Mouse (Mus musculus): ENCODE measurements at regions not wholly inside any gene's neighbourhood (a gene's known extent, or its start where the extent isn't known, plus 50 kb on each side); places are given as distances from the start of the nearest gene placed in this dataset.
"Not testable (repeated sequence)": the region's sequence is repeated elsewhere in the genome, so short reads cannot be mapped to it uniquely, and the experiment has no call there.

DNA sequence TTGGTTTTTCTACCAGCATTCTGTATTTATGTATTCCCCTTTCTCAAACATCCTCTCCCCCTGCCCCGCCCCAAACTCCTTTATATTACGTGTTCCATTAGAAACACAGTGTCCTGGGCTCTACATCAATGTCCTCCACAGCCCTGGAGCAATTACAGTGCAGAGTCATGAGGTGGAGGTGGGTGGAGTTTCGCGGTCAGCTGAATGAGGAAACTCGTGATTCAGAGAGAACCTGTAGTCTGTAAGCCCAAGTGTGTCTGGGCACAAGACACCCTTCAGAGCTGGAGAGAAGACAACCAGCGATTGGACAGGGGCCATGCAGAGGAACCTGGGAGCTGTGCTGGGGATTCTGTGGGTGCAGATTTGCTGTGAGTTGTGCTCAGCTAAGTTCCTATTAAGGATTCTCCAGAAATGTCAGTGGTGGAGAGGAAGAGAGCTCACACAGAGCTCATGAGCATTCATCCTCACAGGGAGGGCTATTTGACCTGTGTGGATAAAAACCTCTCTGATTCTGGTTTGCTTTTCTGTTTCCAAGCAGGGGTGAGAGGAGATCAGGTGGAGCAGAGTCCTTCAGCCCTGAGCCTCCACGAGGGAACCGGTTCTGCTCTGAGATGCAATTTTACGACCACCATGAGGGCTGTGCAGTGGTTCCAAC is 570.4 kb downstream of the Dad1 start:
- H3K4me1 ChIP-seq (ENCODE audit: control insufficient read depth, insufficient read depth, low read length); DNase-seq; H3K4me3 ChIP-seq (replicated peaks; ENCODE audit: extremely low read depth, low read depth, low read length): not testable (repeated sequence)
- WGBS, result 59% methylated on average over 9 of the region's 9 CpGs

DNA sequence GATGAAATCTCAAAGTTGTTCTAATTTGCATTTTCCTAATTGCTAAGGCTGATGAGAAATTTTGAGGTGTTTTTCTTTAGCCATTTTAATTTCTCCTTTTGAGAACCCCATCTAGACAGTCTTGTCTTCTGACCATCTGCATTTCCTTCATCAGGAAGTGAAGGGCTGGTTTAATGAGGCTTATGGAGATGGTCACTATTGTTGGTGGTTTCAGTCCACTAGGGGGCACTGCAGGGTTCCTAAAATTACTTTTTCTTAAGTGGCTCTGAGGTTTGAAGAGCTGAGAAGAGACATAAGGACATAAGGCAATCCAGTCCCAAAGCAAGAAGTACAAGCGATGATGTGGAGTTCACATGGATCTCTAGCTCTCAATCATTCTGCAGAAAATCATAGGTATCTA is 571.2 kb downstream of the Dad1 start:
- H3K4me1 ChIP-seq (ENCODE audit: control insufficient read depth, insufficient read depth, low read length); DNase-seq; H3K4me3 ChIP-seq (replicated peaks; ENCODE audit: extremely low read depth, low read depth, low read length): not testable (repeated sequence)
- 92% methylated on average over 1 of the region's 1 CpGs for WGBS

DNA sequence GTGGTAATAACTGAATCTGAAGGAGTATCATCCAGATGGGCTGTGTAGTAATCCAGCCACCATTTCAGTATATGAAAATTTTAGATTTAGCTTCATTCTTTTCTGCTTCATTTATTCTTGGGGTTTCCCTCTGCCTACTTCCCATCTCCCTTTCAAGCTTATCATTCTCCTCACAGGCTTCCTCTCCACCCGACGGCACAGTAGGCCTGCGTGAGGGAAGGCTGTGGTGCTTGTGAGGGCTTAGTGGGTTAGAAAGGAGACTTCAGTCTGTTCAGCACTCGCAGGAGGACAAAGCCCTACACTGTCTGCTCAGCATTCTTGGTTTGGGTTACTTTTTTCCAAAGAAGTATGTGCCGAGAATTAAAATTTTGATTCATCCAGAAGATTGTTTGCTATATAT is 572.6 kb downstream of the Dad1 start:
- WGBS, result 62% methylated on average over 5 of the region's 5 CpGs
- H3K4me3 ChIP-seq (replicated peaks; ENCODE audit: extremely low read depth, low read depth, low read length); H3K4me1 ChIP-seq (ENCODE audit: control insufficient read depth, insufficient read depth, low read length); DNase-seq: not testable (repeated sequence)

DNA sequence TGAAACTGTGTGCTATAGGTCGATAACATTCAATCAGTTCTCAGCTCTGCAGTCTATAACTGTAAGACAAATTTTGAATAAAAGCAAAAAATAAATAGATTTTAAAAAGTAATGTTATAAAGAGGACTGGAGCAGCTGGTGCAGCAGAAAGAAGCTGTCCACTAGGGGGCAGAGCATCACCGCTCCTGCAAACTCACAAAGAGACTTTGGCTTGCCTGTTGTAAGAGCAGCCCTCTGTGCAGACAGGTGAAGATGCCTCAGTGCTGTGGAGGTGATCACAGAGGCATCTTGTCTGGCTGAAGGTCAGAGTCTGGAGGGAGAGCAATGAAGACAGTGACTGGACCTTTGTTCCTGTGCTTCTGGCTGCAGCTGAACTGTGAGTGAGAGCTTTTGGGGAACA is 588.2 kb downstream of the Dad1 start:
- not testable (repeated sequence) for H3K4me3 ChIP-seq (replicated peaks; ENCODE audit: extremely low read depth, low read depth, low read length); H3K4me1 ChIP-seq (ENCODE audit: control insufficient read depth, insufficient read depth, low read length)
- peak; percentile 2 for DNase-seq
- TF ChIP-seq CTCF (IDR thresholded peaks at IDR 0.05; ENCODE audit: insufficient read depth, low read length), result peak; percentile 29; the same call in 1 of the 2 replicates
- WGBS, result 13% methylated on average over 2 of the region's 2 CpGs

DNA sequence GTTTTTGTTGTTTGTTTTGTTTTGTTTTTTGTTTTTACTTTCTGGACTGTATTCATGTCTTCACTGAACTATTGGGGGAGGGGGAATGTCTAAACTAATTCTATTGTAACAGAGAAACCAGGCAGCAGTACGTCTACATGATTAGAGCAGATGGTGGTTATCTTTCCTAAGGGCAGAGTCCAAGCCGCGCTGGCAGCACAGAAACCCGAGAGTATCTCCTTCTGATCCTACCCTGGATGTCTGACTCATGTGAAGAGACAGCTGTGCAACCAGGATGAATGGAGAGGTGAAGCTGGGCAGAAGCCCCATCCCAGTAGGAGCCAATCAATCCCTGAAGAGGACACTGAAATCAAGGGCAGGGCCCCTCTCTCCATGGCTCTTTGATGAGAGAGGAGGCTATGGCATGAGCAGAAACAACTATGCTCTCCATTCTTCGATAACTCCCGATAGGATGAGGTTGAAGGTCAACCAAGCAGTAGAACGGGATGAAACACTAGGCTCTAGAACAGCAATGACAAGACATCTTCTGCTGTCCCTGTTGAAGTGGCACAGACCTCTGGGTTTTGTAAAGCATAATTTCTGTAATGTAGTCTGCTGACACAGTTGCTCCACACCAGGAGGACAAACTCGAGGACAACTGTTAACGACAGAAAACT is 591.1 kb downstream of the Dad1 start:
- DNase-seq; H3K4me1 ChIP-seq (ENCODE audit: control insufficient read depth, insufficient read depth, low read length); H3K4me3 ChIP-seq (replicated peaks; ENCODE audit: extremely low read depth, low read depth, low read length): not testable (repeated sequence)
- WGBS, result 73% methylated on average over 9 of the region's 9 CpGs

DNA sequence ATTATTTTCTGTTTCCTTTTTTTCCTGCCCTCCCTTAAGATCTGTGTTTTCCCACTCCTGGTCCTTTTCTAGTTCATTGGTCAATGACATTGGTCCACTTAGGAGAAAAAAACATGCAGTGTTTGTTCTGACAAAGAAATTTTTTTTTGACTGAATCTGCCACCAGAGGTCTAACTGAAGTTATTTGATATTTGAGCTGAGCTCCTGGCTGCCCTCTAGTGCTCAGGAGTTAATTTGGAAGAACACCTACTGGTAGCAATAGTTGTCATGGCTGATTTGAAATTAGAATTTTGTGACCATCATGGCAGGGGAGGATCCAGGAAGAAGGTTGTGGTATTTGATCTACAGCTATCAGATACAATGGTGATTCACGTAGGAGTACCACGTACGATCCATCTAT is 599.2 kb downstream of the Dad1 start:
- not testable (repeated sequence) for DNase-seq; H3K4me3 ChIP-seq (replicated peaks; ENCODE audit: extremely low read depth, low read depth, low read length); H3K4me1 ChIP-seq (ENCODE audit: control insufficient read depth, insufficient read depth, low read length)
- WGBS, result 90% methylated on average over 3 of the region's 3 CpGs

DNA sequence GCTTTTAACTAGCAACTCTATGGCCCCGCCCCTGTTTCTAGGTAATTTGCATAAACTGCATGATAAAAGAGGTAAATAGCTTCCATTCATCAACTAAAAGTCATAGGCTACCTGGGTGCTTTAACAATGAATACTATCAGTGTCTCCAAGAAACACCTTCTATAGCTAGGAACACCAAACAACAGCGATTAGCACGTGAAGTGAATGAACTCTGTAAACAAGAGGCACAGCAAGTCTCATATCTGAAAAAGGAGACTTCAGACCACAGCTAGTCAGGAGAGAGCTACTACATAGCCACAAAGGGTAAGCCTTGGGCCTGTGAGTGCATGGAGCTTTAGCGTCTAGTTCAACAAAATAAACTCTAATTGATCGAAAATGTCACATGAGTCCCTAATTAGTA is 602.8 kb downstream of the Dad1 start:
- H3K4me1 ChIP-seq (ENCODE audit: control insufficient read depth, insufficient read depth, low read length); DNase-seq; H3K4me3 ChIP-seq (replicated peaks; ENCODE audit: extremely low read depth, low read depth, low read length): not testable (repeated sequence)
- WGBS, result 58% methylated on average over 5 of the region's 5 CpGs

DNA sequence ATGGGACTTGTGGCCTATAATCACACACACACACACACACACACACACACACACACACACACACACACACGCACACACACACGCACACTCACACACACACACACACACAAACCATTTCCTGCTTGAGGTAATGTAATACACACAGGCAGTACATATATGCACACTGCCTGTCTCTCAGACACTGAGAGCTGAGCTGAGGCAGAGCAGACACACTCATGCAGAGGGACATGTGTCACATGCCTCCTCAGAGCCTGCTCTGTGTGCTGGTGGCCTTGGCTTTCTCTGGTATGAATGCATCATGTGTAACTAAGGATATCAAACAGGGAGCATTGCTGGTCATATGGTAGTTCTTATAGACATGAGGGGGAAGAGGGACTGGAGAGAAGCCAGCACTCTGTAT is 604.7 kb downstream of the Dad1 start:
- WGBS, result 62% methylated on average over 2 of the region's 2 CpGs
- DNase-seq; H3K4me3 ChIP-seq (replicated peaks; ENCODE audit: extremely low read depth, low read depth, low read length); H3K4me1 ChIP-seq (ENCODE audit: control insufficient read depth, insufficient read depth, low read length): not testable (repeated sequence)

DNA sequence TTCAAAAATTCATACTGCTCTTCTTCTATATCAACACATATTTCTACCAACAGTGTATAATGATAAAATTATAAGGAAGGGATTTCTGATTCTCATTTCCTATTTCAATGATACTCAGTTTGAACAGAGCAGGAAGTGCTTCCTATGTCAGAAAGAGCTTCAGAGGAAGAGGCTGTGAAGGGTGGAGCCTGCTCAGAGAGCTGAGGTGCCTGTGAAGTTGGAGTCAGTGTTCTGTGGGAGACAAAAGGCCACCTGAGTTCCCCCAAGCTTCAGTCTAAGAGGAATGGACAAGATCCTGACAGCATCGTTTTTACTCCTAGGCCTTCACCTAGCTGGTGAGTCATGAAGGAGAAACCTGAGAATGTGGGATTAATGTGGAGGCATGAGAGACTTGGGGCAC is 613.5 kb downstream of the Dad1 start:
- WGBS, result 60% methylated on average over 1 of the region's 1 CpGs
- H3K4me1 ChIP-seq (ENCODE audit: control insufficient read depth, insufficient read depth, low read length); H3K4me3 ChIP-seq (replicated peaks; ENCODE audit: extremely low read depth, low read depth, low read length); DNase-seq: not testable (repeated sequence)

DNA sequence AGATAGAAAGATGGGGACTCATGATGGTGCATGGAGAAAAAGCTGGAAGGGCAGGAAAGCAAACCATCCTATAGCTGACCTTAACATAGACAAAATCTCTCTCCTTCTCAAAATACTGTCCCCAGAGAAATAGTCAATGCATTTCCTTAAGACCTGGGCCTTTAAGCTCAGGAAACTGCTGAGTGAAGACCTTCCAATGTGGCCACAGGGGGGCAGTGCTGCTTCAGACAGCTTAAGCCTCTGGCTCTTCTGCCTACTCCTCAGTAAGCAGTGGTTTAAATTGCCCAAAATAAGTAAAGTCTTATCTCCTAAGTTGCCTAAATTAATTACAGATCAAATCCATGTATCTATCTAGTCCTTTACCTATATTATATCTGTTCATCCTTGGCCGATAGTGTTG is 616.2 kb downstream of the Dad1 start:
- not testable (repeated sequence) for H3K4me3 ChIP-seq (replicated peaks; ENCODE audit: extremely low read depth, low read depth, low read length); H3K4me1 ChIP-seq (ENCODE audit: control insufficient read depth, insufficient read depth, low read length); DNase-seq
- 67% methylated on average over 1 of the region's 1 CpGs for WGBS

DNA sequence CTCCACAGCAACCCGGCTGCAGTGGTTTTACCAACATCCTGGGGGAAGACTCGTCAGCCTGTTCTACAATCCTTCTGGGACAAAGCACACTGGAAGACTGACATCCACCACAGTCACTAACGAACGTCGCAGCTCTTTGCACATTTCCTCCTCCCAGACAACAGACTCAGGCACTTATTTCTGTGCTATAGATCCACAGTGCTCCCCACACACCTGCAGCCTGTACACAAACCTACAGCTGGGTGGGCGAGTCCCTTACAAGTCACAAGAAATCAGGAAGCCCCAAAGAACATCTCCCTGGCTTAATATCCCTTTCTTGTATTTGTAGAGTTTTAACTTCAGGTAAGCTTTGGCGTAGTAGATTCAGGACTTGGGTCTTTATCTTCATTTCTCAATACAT is 618.7 kb downstream of the Dad1 start:
- H3K4me3 ChIP-seq (replicated peaks; ENCODE audit: extremely low read depth, low read depth, low read length); H3K4me1 ChIP-seq (ENCODE audit: control insufficient read depth, insufficient read depth, low read length); DNase-seq: not testable (repeated sequence)
- 51% methylated on average over 7 of the region's 7 CpGs for WGBS

DNA sequence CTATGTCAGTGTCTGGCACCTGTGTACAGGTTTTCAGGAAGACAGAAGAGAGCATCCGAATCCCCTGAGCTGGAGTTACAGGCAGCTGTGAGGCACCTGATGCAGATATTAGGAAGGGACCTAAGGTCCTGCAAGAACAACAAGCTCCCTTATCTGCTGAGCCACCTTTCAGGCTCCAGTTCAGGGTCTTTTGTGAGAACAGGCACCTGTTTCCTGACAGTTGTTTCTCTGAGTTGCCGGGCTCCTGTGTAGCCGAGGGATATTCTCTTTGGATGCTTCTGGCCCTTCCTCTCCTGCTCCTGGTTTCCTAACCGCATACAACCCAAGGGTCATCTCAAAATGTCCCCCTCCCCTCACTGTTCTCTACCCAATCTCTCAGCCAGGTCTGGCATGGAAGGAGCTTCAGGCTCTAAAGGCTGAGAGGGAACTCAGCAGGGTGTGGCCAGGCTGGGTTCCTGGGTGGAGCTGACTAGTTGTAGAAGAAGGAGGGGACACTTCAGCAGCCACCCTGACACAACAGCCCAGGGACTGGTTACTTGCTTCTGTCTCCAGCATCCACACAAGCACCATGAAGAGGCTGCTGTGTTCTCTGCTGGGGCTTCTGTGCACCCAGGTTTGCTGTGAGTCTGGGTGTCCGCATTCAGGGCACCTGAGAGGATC is 619.5 kb downstream of the Dad1 start:
- H3K4me1 ChIP-seq (ENCODE audit: control insufficient read depth, insufficient read depth, low read length); H3K4me3 ChIP-seq (replicated peaks; ENCODE audit: extremely low read depth, low read depth, low read length); DNase-seq: not testable (repeated sequence)
- WGBS, result 20% methylated on average over 5 of the region's 5 CpGs

DNA sequence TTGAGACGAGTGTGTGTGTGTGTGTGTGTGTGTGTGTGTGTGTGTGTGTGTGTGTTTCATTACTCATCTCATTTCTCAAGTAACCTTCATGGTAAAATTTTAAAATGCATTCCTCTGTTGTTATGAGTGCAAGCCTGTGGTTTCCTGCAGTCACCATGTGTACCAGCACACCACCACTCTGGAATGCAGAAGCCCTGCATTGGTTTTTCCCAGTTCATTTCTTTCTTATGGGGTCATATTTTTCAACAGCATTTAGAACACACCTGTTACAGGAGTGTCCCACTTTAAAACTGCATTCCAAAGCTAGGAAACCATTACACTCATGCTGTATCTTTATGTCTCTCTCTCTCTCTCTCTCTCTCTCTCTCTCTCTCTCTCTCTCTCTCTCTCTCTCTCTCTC is 620.2 kb downstream of the Dad1 start:
- H3K4me3 ChIP-seq (replicated peaks; ENCODE audit: extremely low read depth, low read depth, low read length); DNase-seq; H3K4me1 ChIP-seq (ENCODE audit: control insufficient read depth, insufficient read depth, low read length): not testable (repeated sequence)
- 19% methylated on average over 1 of the region's 1 CpGs for WGBS
